Mouse (Mus musculus) A20 (cell line): ENCODE measurements around the gene Tmco4.
A peak's percentile ranks its signal among the peaks of the same experiment; 100 is the strongest.

Experiments used
- DNase-seq: peaks from one replicate; pipeline ENCODE4 v3.0.0-alpha.2; 2011; ENCODE audit warnings: low read depth, low spot score

Tmco4 gene

GRCm38 (mm10) chr4:139055336-139055735 is 82.6 kb downstream of the Tmco4 start:
- no peak for DNase-seq

DNA sequence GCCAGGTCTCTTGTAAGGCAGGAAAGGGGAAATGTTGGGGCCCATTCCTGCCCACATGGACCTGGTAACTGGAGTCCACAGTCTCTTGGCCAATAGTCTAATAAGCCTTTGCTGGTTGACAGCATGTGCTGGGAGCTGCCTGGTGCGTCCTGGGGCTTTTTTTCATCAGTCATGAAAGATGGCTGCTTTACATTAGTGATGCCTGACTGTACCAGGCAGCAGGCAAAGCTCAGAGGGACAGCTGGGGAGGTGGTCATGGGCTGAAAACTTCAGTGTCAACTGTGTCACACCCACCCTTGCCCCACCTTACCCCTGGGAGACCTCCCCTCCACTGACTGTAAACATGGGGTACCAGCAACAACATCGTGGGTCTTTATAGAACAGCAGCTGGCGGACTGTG is 83.1 kb downstream of the Tmco4 start:
- DNase-seq = no peak

DNA sequence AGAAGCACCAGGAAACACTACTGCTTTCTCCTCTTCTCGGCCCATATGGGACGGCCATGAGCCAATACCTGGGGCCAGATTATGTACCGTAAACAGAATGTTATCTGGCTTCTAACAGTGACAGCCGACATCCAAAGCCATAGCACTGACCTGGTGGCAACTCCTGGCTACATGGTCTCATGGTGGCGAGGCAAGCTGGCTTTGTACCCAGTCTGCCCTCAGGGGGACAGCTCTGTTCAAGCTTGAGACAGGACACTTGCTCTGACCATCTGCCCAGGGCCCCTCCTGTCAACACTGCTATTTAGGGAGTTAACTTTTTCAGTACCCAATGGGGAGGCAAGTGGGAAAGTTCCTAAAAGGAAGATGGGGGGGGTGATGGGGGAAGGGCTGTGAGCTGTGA is 84.6 kb downstream of the Tmco4 start:
- DNase-seq = no peak

DNA sequence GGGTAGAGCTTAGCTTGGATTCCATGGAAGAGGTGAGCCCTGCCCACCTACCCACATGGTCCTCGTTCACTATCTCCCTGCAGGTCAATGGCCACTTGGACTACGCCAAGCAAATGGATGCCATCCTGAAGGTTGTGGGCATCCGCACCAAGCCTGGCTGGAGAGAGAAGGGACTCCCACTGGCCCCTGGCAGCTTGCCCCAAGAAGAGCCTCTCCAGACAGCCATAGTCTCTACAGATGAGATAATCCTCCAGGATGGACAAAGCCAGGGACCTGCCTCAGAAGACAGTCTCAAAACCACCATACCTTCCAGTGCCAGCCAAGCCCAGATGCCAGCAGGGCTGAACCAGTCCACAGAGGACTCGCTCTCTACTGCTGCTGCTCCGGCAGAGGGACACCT is 85.3 kb downstream of the Tmco4 start:
- DNase-seq = no peak

GRCm38 (mm10) chr4:139059569-139059968 is 86.9 kb downstream of the Tmco4 start:
- DNase-seq = no peak

DNA sequence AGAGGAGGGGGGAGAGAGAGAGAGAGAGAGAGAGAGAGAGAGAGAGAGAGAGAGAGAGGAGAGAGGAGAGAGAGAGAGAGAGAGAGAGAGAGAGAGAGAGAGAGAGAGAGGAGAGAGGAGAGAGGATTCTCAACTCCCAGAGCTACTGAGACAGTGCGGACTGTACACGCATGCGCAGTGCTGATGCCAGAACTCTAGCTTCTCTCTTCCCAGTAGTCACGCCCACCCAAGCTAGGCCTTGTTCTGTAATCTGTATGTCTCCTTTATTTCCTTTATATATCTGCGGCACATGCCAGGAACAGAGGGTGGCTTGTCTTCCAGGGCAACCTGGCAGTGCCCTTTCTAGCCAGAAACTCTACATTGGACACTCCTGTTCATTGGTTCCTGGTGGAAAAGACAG is 92.1 kb downstream of the Tmco4 start:
- DNase-seq = no peak

DNA sequence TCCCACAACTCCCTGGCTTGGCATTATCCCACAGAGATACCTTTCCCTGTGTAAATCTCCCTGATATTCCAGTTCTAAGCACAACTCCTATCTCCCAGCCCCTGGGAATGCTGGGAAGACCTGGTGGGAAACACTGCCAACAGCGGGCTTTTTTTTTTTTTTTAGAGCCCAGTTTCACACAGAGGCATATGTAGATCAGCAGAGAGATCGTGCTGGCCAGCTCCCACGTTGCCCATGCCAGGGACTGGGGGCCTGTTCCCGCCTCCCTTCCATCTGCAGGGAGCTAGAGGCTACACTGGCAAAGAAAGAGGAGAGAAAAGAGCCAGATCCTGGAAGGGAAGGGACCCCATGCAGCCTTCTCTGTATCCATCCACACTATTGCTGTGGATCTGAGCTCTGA is 95.6 kb downstream of the Tmco4 start:
- DNase-seq = no peak

GRCm38 (mm10) chr4:139074060-139074459 is 101.4 kb downstream of the Tmco4 start:
- no peak for DNase-seq

DNA sequence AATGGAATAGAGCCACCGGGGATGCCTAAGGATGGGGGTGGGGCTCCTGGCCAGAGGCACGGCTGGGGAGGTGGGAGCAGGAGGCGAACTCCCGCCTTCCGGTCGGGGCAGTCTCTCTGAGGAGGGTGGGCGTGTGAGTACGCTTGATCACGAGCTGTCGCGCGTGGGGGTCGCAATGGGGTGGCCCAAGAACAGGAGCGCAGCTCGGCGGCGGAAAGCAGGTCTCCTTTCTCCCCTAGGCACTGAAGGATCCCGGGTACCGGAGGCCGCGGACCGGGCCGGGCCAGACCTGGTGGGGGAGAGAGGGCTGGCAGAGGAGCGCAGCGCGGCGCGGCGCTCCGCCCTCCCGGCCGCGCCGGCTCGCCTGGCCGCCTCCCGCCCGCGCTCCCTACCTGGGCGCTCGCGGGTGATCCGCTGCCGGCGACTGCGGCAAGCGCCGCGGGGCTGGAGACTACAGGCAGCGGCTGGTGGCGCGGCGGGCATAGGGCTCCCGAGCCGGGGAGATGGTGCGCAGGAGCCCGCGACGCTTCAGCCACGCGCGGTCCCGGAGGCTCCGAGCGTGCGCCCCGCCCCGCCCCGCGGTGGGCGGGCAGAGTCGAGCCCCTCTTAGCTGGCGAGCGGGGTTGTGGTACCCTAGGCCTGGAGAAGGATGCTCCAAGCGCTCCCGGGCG is 102.5 kb downstream of the Tmco4 start, which contains the start of gene Htr6:
Htr6 (minus strand) TSS at position 530 of the 671 bp plus-strand sequence.
- DNase-seq = no peak

DNA sequence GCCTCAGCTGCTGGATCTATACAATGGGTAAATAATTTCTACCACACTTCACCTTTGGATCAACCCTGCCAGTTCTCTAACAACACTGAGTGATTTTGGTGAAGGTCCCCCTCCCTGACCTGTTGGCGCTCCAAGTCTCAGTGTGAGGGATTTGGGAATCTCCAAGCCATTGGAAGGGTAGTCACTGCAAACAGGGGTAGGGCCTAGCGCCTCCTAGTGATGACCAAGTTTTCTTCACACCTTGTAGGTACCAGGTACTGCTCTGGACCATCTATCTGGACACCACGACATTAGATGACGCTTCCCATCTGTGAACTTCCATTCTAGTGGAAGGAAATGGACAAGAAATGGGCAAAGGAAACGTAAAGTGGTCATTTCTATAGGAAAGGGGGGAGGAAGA is 103.2 kb downstream of the Tmco4 start:
- no peak for DNase-seq

GRCm38 (mm10) chr4:139078313-139078712 is 105.6 kb downstream of the Tmco4 start:
- DNase-seq = peak; percentile 62

GRCm38 (mm10) chr4:139078726-139079125 is 106.0 kb downstream of the Tmco4 start:
- DNase-seq = peak; percentile 49

DNA sequence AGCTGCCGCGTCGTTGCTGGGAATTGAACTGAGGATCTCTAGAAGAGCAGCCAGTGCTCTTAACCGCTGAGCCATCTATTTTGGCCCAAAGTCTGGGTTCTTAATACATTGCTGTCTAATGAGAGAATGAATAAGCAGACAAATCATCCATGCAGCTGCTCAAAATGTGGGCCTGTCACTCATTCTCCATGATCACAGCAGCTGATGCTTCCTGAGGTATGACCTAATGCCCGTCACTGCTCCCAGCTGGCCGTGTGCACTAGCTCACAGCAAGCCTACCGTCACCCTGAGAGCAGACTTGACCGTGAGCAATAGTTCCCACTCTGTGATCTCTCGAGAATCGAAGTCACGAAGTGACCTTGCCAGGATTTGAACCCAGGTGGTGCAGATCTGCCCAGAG is 106.8 kb downstream of the Tmco4 start:
- no peak for DNase-seq

DNA sequence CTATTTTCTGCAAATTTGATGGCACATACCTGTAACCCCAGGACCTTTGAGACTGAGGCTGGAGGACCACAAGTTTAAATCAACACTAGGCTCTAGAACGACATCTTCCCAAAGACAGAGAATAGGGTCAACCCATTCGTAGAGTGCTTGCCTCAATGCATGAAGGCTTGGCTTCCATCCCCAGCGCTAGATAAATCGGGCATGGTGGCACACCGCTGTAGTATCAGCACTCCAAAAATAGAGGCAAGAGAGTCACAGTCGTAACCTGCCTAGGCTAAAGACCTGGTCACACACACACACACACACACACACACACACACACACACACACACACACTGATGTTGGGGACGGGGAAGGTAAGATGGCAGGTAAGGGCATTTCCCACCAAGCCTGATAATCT is 107.6 kb downstream of the Tmco4 start:
- DNase-seq = no peak

- DNase-seq = no peak
Measured at GRCm38 (mm10) chr4:139081270-139081931, 108.7 kb downstream of the Tmco4 start.

GRCm38 (mm10) chr4:139082790-139083564 is 110.3 kb downstream of the Tmco4 start:
- no peak for DNase-seq

DNA sequence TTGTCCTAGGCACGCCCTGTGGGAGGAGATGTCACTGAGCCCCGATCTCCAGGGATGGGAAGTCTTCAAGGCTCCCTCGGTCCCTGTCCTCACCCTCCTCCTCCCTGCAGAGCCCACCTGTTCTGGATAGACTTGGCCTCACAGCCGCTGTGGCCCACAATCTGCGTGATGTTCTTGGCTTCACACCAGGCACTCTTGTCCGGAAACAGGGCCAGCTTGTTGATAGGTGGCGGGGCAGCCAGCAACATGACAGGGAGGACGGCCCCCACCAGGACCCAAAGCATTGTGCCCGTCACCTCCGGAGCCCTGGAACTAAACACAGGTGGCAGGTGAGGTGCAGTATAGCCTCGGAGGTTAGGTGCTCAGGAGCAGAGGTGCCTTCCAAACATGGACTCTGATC is 112.6 kb downstream of the Tmco4 start:
- DNase-seq = no peak

DNA sequence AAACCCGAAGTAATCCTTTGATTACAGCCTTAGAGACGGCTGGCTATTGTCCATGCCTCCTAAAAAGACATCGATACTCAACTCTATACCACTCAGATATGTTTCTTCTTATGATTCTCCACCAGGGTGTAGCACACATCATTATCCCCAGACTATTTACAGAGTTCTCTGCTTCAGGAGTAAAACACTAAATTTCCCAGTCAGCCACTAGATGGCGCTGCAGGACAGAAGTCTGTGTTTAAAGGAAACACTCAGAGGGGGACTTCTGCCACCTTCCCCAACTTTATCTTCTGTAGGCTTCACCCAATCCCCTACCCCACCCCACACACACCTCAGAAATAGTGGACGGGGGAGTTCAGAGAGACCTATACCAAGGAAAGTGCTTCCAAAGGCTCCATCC is 113.3 kb downstream of the Tmco4 start:
- DNase-seq = peak; percentile 84

DNA sequence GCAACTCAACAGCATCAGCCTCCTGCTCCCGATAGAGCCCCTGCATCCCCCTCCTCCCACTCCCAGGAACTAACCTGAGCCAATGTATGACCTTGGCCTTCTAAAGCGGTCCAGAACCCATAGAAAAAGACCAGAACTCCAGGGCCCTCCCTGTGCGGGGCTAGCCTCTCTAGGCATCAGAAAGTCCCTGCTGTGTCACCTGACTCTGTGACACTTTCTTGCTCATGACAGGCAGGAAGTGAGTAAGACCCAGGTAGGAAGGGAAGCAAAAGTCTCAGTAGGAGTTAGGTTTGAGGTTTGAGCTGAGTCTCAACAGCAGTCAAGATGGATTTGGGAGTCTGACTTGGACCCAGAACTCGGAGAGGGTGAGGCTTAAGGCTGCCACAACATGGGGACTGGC is 114.3 kb downstream of the Tmco4 start:
- DNase-seq = peak; percentile 46

- DNase-seq = no peak
Measured at GRCm38 (mm10) chr4:139088982-139089671, 116.4 kb downstream of the Tmco4 start.

- DNase-seq = no peak
Measured at GRCm38 (mm10) chr4:139090303-139090940, 117.7 kb downstream of the Tmco4 start.

DNA sequence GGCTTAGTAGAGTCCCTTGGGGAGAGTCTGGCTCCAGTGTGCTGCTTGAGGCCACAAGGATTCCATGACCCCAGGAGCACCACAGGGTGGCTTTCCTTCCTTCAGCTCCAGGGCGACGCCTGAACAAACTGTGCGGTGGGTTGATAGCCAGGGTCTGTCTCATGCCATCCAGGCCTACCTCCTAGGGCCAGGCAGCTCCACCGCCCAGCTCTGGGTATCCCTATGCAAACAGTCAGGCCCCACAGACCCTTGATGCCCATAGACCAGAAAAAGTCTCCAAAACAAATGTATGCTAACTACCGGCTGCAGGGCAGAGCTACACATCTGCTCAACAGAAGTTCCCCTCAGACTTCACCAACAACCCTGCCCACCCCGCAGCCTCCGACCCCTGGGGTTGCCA is 118.4 kb downstream of the Tmco4 start:
- DNase-seq = no peak
